Mouse (Mus musculus) heart, postnatal 4 days (tissue): ENCODE measurements around the gene Farp2. TPM values are rescaled to one million over a fixed set of nuclear protein-coding genes. Genes with fewer than 3 reads are reported as not detected.
"Not testable (repeated sequence)": the region's sequence is repeated elsewhere in the genome, so short reads cannot be mapped to it uniquely, and the experiment has no call there.

Experiments
- DNase-seq: peaks from one replicate; pipeline ENCODE4 v3.0.0; 2021
- total RNA-seq, 2 experiments: library from RNA; stranded (reverse); gene quantifications; 2 replicates each; pipeline ENCODE4 v1.2.3; 2021

Gene Farp2
- total RNA-seq, 2 experiments from 2014 or later, result 15.3 to 16.8 TPM

DNA sequence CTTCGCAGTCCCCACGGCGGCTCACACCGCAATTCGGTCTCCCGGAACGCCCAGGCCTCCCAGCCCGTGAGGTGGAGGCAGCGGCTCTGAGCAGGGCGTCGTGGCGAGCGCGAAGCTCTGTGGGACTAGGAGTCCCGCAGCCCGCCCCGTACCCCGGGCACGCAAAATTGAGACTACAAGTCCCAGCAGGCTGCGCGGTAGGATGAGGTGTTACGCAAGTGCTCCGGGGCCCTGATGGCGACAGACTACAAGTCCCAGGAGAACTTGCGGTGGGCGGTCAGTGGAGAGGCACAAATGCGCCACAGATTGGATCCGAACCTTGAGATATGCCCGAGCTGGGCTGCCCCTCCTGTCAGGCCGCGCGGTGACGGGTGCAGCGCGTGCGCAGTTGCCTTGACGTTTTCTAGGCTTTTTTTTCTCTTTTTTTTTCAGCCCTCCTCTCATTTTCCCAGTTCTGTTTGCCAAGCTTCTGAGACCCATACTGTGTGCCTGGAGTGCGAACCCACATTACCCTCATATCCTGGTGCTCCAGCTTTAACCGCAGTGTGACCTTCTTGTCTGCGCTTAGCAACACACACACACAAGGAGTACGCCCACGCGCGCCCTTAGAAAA lies 123.8 kb downstream of the Farp2 start:
- DNase-seq, result peak; percentile 98

DNA sequence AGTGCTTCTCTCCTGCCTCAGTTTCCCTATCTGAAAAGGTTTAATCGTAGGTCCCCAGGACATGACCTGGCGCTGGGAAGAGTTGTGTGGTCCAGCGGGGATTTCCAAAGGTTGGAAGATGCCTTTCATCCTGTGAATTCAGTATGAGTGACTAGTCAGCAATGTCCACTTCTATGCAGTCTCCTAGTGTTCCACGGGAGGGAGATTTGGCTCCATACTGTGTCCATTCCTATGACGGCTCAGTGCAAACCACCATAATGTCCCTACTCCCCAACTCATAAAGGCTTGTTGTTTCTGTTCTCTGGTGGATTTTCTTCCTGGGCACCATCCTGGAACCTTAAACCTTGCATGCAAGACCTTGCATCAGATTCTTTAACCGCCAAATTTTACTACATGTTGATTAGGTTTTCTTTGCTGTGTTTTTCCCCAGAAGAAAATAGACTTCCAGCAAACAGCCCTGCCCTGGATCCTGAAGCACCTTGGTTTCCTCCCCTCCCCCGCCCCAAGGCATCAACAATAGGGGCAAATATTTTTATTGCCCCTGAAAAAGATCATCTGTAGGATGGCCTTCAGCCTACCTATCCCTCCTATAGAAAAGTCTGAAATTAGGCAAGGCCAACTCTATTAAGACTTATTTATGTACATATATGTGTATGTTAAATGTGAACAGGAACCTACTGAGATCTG lies 124.5 kb downstream of the Farp2 start:
- DNase-seq, result no peak

DNA sequence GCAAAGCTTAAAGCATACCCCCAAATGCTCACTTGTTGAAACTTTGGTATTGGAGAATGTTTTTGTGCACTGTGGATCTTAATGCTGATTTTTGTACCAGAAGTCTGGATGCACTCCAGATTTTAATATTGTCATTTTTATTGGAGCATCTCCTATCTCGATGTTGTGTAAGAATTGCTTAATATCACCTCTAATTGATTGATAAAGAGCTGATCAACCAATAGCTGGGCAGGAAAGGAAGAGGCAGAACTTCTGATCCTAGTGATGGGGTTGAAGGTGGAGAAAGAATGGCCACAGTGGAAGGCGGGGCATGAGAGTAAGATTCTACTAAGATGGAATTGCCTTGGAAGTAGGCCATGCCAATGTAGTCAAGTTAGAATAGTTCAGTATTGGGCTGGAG lies 130.1 kb downstream of the Farp2 start:
- no peak for DNase-seq

DNA sequence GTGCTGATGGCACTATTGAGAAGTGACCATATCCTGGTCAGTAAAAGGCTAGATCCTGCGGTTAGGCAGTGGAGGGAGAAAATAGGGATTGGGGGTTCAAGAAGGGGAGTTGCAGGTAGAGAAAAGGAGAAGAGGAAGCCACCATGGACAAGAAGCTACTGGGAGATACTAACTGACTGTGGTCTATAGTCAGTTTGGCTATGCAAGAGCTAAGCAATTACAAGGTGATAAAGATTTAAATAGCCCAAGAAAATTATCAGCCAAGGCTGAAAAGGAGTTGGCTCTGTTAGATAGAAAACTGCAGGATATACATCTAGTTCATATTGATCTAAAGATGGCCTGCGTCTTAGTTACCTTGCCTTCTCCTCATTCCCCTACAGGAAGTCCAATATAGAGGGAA lies 130.8 kb downstream of the Farp2 start:
- no peak for DNase-seq

DNA sequence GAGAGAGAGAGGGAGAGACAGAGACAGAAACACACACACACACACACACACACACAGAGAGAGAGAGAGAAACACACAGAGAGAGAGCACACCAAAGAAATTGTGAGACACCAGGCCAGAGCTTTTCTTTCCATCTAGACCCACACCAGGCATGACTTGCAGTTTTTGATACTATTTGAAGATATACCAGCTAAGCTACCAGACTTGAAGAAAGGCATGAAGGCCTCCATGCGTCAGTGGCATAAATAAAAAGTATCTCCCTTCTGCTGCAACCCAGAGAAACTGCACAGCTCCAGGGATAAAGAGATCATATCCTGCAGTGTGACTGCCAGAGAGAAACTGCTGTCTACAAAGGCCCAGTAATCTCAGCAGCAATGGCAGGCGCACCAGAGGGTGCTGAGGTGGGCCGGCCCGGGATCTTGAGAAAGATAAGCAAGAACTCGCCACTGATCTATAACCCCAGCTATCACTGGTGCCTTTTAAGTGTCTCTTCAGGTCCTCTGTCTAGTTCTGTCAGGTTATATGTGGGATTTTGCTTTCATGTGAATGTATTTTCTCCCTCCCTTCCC lies 137.8 kb downstream of the Farp2 start:
- no peak for DNase-seq

DNA sequence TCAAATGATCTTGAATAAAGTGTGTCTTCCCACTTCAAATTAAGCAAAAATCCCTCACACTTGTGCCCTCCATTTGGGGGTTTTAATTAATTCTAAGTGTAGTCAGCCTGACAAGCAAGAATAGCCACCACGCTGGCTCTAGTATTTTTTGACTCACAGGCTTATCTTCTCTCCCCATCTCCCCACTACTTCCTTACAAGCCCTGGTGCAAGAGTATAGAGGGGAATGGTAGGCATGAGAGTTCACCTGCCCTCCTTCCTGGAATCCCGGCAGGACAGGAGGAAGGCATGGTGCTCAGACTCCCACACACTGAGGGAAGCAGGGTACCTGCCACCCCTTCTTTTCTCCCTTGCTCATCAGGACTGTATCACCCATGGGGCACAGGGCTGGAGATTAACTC lies 142.4 kb downstream of the Farp2 start:
- DNase-seq, result no peak

DNA sequence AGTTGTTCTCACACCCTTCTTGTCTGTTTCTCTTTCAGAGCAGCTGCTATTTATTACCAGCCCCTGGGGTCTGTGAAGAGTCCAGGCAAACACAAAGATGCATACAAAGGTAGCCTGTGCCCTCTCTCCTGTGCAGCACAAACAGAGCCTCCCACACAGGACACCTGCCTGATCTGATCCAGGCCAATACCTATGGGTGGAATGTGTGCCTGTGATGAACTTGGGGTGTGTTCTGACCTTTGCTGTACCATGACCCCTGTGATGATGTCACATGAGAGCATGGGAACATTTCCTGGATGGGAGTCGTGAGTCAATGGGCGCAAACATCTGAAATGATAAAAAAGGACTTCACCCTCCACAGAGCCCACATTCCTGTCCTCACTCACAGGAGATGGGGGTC lies 142.9 kb downstream of the Farp2 start:
- no peak for DNase-seq

DNA sequence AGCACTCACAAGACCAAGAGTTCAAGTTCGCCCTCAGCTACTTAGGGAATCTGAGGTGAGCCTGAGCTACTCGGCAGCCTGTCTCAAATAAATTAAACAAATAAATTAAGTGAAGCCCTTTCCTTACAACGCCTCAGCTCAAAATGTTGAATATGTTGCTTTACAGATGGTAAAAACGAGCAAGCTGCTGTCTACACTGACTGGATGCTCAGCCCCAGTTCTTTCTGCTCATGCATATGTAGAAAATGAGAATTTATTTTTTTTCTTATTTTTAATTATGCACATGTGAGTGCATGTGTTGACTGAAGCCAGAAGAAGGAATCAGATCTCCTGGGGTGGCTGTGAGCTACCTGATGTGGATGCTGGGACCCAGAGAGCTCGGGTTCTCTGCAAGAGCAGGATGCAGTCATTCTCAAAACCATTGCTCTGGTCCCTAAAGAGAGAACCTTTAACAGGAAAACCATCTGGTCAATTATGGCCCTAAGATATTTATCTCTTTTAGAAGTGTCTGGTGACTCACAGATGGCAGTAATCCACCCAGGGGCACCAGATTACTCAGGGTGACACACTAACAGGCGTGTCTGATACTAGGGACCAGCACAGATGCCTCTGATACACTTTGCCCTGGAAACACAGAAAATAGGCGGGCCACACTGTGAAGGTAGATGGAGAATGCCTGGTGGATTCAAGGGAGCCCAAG lies 144.6 kb downstream of the Farp2 start:
- no peak for DNase-seq

DNA sequence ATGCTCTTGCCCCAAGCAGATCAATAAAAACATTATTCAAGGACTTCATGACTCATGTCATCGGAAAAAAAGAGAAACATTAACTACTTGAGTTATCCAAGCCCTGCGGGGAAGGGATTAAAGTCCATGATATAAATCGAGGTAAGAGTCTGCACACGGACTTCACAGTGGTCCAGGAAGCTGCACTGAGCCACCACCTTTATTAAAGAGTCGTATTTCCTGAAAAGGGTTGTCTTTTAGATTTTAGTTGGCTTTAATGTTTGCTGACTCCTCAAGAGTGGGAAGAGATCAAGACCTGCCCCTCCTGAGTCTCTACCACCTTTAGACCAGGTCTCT lies 145.1 kb downstream of the Farp2 start:
- DNase-seq, result no peak

DNA sequence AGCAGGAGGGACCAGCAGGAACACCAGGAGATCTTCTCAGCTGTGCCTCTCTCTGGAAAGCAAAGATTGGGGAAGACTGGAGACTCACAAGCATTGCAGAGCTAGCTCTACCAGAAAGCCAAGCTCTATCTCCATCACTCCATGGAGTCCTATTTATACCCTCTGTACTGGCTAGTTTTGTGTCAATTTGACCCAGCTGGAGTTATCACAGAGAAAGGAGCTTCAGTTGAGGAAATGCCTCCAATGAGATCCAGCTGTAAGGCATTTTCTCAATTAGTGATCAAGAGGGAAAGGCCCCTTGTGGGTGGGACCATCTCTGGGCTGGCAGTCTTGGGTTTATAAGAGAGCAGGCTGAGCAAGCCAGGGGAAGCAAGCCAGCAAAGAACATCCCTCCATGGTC lies 146.7 kb downstream of the Farp2 start, which contains the start of gene Stk25:
Gene Stk25, minus strand, starts transcription at position 101 of the 400 bp plus-strand sequence.
- DNase-seq, result not testable (repeated sequence)

DNA sequence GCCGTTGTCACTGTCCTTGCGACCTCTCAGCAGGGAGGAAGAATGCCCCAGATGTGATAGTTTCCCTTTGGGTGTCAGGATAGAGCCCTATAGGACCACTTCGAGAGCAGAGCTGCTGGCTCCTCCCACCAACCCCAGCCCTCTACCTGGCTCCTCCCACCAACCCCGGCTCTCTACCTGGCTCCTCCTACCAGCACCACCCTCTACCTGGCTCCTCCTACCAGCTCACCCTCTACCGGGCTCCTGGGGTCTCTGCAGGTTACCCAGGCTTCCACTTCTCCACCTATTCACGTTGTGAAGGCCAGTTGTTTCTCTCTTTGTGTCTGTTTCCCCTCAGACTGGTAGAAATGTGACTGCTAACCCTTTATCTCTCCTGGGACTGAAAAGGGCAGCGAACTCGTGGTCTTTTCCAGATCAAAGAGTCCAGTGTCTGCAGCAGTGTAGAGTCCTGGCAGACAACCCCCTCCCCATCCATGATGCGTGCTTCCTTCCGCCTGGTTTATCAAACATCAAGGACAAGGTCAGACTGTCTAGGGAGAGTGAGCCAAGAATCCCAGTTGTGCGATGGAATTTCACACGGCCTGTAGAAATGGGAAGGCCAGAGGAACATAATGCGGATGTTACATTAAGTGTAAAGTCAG lies 156.0 kb downstream of the Farp2 start:
- peak; percentile 25 for DNase-seq

DNA sequence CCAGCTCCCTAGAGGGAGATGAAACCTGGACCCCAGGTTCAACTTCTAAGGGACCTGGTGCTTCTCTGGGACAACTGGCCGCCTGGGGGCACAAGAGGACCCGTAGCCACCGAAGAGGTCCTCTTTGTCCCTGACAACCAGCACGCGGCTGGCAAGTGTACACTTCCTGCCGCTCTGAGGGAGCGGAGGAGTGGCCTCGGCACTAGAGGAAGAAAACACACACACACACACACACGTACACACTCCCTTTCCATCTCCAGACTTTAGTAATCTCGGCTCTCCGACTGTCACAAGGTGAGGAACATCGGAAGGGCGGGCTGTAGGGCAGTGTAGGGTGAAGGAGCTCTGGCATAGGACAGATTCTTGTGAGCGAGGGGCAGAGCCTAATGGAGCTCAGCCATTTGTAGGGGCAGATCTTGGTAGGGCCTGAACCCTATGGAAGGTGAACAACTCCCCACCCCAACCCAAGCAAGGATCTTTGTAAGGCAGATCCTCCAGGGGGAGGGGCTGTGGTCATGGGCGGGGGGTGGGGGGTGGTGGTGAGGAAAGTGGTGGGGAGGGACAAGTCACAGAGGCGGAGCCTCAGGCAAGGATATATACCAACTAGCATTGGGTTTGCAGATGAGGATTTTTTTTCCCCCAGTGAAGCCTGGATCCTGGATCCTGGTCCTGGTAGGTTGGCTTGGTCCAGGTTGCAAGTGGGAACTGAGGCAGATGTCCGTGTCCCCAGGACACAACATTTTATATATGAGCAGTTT lies 157.1 kb downstream of the Farp2 start:
- peak; percentile 89 for DNase-seq

DNA sequence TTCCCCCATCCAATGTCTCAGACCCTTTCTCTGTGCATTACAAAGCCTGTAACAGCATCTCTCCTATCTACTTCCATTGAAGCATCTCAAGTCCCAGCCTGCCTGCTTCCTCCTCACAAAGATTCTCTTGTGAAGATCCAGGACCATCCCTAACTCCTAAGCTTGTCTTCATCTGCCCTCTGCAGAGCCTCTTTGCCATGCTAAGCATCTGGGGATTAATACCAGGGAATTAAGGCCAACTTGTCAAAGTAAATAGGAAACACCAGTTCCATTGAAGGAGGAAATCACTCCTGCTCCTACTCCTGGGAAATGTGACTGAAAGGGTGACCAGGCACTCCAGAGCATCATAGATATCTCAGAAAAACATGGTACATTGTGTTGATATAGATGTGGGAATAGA lies 158.1 kb downstream of the Farp2 start:
- DNase-seq, result no peak

Other genes with a start within 250 kb of the Farp2 start
- 10 to 100 TPM; 13.0 to 13.7 TPM for gene Mterf4, start 206.2 kb upstream of the Farp2 start, total RNA-seq
- 10 to 100 TPM; 30.5 to 34.9 TPM for gene Ppp1r7, start 169.2 kb upstream of the Farp2 start, total RNA-seq
- gene Pask, start 168.6 kb upstream of the Farp2 start, total RNA-seq, result 1 to 10 TPM; 7.9 to 8.6 TPM
- not detected for gene Ano7, start 138.1 kb upstream of the Farp2 start, total RNA-seq
- 100 to 1,000 TPM; 317 to 330 TPM for gene Hdlbp, start 33.3 kb upstream of the Farp2 start, total RNA-seq
- 100 to 1,000 TPM; 120 to 133 TPM for gene Stk25, start 146.6 kb downstream of the Farp2 start, total RNA-seq
- 10 to 100 TPM; 16.6 to 16.9 TPM for gene Bok, start 173.6 kb downstream of the Farp2 start, total RNA-seq
- gene Atg4b, start 239.4 kb downstream of the Farp2 start, total RNA-seq, result 10 to 100 TPM; 48.0 to 51.4 TPM
- gene Thap4, start 242.8 kb downstream of the Farp2 start, total RNA-seq, result 10 to 100 TPM; 68.7 to 72.6 TPM